Mouse (Mus musculus): Measurements from ENCODE around the gene Sez6.

DNA sequence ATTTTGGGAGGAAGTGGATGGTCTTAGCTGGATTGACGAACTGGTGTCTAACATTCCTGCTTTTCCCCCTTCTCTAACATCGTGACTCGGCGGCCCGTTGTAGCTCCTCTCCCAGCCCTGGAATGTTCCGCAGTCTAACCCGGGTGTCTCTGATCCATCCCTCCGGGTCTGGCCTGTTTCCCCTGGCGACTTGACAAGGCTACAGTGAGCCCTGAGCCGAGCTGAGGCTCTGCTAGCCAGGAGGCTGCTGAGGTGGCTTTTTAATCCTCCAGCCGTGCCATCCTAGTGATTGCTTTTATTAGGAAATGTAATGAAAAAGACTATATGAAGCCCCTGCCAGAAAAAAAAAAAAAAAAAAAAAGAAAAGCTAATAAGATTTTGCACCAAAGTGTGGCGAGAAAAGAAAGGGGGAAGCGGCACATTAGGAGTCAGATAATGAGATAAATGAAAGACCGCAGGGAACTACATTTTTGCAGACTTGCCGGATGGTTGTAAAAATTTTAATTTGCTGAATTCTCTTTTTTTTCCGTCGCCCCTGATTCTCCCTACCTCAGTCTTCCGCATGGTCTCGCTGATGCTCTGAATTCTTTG lies 24.4 kb upstream of the Sez6 start:
- TF ChIP-seq POLR2A (IDR thresholded peaks at IDR 0.05; ENCODE audit: borderline replicate concordance, insufficient read depth, low read length) (no peak), CTCF (IDR thresholded peaks at IDR 0.05; ENCODE audit: borderline replicate concordance, insufficient read depth, low read depth, low read length) (no peak)
